Mouse (Mus musculus) left cerebral cortex, adult 8-10 months (tissue): ENCODE data around the gene Rab1b. TPM values are rescaled to one million over a fixed set of nuclear protein-coding genes. Genes with fewer than 3 reads are reported as not detected.

Experiments used
- DNase-seq, 2 experiments: peaks; one replicate each; pipeline ENCODE4 v3.0.0; 2022; ENCODE audit warnings: low spot score in 2 of 2
- total RNA-seq, 4 experiments: library from RNA; stranded (reverse); gene quantifications; 2 replicates each; pipeline ENCODE4 v1.2.4; 2022

Rab1b gene
- total RNA-seq, 4 experiments from 2014 or later = 146 to 171 (median 156) TPM

GRCm38 (mm10) chr19:5071545-5072369 is 35.1 kb downstream of the Rab1b start:
- DNase-seq = peak in 1 of 2 experiments; percentile 33

DNA sequence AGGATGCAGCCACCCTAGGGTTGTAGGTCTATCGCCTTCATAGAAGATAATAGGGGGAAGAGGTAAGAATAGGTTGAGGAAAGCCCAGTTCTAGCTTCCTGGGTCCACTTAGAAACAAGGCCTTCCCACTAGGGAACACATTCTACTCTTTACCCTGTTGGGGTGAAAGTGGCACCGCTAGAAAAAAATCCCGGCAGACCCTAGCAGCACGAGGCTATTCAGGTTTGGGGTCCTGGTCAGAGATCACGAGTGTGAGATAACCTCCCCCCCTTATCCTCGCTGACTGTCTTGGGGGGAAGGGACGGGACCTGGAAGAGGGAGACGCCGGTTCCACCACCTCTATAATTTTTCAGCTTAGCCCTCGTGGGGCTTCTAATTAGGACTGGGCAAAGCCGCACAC is 35.8 kb downstream of the Rab1b start:
- DNase-seq = no peak

- no peak for DNase-seq
These were observed 36.9 kb downstream of the Rab1b start for GRCm38 (mm10) chr19:5069978-5070377.

GRCm38 (mm10) chr19:5069486-5069885 is 37.4 kb downstream of the Rab1b start:
- no peak for DNase-seq

GRCm38 (mm10) chr19:5068570-5069234 is 38.2 kb downstream of the Rab1b start:
- no peak for DNase-seq

DNA sequence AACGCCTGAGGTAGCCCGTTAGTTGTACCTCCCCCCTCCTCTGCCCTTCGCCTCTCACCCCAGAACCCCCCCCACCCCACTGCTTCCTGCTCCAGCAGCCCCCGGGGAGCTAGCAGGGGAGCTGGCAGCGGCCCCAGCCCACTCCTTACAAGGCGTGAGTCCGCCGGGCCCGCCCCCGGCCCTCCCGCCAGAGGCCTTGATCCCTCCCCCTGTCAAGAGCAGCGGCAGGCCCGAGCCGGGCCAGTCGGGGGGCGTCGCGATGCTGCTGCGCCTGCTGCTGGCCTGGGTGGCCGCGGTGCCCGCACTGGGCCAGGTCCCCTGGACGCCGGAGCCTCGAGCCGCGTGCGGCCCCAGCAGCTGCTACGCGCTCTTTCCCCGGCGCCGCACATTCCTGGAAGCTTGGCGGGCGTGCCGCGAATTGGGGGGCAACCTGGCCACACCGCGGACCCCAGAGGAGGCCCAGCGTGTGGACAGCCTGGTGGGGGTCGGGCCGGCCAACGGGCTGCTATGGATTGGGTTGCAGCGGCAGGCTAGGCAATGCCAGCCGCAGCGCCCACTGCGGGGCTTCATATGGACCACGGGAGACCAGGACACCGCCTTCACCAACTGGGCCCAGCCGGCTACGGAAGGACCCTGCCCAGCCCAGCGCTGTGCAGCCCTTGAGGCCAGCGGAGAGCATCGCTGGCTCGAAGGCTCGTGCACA is 38.9 kb downstream of the Rab1b start, which contains the start of gene Cd248:
TSS of gene Cd248 (plus strand) at position 212 of the 703 bp plus-strand sequence.
- DNase-seq = no peak

- no peak for DNase-seq
These were observed 39.7 kb downstream of the Rab1b start for GRCm38 (mm10) chr19:5067040-5067799.

DNA sequence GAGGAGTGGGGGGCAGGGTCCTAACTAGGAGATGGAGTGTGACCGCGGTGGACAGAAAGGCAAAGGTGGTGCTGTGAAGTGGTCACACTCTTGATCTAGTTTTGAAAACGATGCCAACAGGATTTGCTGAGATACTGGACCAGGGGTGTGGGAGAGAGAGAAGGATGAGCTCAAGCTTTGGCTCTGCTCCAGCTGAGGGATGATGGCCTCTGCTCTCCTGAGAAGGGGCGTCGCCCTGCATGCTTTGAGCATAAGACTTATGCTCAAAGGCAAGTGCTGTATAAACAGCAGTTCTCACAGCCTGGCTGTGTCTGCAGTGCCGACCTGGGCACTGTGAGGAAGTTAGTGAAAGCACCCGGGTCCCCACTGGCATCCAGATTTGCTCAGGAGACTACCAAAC is 41.8 kb downstream of the Rab1b start:
- no peak for DNase-seq

DNA sequence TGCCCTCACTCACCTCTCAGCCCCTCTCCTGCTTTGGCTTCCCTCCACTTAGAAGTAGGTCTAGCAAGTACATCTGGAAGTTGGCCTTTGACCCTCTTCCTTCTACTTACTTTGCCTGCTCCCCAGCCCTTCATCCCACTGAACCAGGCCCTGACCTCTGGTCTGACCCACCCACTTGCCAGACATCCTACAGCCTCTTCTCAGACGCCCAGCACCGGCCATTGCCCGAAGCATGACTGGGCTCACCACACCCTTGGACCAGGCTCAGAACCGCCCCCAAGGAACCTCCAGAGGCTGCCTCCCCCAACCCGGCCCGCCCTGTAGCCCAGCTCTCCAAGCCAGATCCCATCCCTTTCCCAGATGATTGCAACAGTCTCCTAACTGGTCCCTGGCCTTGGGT is 44.4 kb downstream of the Rab1b start:
- DNase-seq = no peak

- DNase-seq = no peak
These were observed 44.8 kb downstream of the Rab1b start for GRCm38 (mm10) chr19:5062041-5062440.

- DNase-seq = no peak
These were observed 46.2 kb downstream of the Rab1b start for GRCm38 (mm10) chr19:5060365-5061330.

DNA sequence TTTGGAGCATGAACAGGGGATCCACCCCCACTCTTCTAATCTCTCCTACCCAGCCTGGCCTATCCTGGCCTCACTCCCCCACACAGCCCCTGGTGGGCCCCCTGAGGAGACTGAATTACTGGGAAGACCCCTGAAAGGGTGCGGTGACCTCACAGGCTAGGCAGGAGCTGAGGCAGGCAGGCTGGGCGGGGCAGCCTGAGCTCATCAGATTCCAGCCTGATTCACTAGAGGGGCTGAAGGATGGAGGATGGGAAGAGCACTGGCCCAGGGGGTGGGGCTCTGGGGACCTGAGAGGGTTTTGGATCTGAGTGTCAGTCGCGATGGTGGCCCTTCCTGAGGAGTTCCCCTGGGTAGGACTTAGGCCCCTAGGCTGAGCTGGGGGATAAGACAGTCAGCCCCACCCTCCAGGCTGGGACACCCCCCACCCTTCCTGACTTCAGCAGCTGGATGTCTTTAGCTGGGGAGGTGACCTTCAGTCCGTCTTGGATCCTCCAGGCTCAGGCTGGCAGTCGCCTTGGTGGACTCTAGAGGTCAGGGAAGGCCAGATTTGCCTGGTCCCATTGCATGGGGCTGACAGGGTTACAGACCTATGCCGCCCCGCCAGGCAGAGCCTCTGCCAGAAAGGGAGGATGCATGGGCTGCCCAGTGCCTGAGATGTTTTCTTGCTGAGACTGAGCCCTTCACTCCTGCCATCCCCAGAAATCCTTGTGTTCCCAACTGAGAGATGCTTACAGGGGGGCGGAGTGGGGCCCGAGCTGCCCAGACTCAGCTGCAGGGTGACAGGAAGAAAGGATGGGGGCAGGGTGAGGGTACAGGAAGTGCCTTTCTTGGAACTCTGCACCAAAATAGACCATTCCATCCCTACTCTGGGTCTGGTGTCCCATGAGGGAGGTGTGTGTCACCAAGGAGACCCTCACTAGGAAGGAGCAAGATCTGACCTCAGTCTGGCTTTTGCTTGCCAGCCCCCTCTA is 47.8 kb downstream of the Rab1b start:
- no peak for DNase-seq

DNA sequence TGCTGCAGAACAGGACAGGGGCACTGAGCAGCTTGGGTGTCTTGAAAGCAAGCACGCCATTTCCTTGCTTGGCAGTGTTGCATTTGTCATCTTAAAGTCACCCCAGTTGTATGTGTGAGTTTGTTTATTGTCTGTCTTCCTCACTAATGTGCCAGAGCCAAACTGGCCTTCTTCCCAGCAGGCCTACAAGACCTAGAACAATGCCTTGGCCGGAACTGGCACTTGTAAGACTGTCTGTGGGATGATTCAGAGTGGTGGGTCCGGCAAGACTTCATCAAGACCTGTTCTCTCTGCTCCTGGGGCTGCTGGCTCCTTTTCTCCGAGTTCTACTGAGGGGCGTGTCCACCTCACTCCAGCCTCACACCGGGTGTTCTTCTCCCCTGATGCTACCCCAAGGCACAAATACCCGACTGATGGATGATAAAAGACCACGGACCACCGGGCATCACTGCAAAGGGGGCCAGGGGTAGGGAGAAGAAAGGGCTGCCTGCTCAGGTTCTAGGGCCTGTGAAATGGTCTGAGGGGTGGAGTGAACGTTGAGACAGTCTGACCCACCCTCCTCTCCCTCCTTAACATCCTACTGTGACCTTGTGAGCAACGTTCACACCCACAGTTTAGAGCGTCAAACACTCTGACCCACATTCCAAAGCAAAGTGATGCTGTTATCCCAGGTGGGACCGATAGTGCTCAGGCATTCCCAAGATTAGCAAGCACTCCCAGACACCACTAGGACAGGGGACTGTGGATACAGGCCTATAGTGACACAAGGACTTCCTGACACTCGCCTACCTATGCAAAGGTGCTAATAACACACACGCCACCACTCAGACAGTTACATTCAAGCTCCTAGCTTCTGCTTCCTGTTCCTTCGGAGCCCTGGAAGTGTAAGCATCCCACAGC is 48.7 kb downstream of the Rab1b start:
- DNase-seq = peak in 1 of 2 experiments; percentile 21

- DNase-seq = peak in 1 of 2 experiments; percentile 30
These were observed 50.6 kb downstream of the Rab1b start for GRCm38 (mm10) chr19:5056251-5056650.

- DNase-seq = peak in 1 of 2 experiments; percentile 46
These were observed 53.0 kb downstream of the Rab1b start for GRCm38 (mm10) chr19:5053909-5054308.

DNA sequence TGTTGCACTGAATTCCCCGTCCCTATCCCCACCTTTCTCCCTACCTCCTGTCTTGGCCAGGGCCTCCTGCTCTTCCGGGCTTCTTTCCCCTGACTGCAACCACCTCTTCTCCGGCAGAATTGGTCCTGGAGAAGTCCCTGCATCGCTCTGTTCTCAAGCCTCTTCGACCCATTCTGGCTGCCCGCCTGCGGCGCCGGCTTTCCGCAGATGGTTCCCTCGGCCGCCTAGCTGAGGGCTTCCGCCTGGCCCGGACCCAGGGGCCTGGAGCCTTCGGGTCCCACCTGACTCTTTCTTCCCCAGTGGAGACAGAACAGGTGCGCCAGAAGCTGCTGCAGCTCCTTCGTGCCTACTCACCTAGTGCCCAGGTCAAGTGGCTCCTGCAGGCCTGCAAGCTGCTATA is 54.0 kb downstream of the Rab1b start:
- DNase-seq = no peak

DNA sequence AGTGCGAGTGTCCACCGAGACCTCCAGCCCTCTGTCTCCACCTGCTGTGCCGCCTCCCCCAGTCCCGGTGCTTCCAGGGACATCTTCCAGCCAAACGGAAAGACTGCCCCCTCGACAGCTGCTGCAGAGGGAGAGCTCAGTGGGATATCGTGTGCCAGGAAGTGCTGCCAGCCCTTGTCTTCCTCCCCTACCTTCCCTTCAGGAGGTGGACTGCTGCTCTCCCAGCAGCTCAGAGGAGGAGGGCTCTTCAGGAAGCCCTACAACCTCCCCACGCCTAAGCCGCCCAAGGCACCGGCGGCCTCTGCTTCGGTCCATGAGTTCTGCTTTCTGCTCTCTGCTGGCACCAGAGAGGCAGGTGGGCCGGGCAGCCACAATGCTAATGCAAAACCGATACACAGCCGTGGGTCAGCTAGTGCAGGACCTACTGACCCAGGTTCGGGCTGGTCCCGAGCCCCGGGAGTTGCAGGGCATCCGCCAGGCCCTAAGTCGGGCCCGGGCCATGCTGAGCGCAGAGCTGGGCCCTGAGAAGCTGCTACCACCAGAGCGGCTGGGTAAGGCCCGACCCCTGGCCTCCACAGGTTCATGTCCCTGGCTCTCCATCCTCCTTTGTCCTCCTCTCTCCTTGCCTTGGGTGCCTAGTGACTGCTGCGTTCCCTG is 54.6 kb downstream of the Rab1b start:
- peak; percentile 29 to 69 for DNase-seq
